Mouse (Mus musculus) midbrain, embryonic 16.5 days (tissue): Measurements from ENCODE around the gene Ccdc142. TPM values are rescaled to one million over a fixed set of nuclear protein-coding genes. Genes with fewer than 3 reads are reported as not detected.

Experiments
- ATAC-seq: fragments of 200-750 bp; cut with Nextera tagmentation; 2 replicates; pipeline ENCODE4 v1.8.0; 2017; ENCODE audit warnings: moderate TSS enrichment
- H3K27ac ChIP-seq: fragments of 300-500 bp; sonication (generic); 2 replicates; pipeline ENCODE4 v1.5.1; 2014; ENCODE audit warnings: mild to moderate bottlenecking, low read length, mixed read lengths
- H3K27me3 ChIP-seq: fragments of 300-500 bp; sonication (generic); 2 replicates; pipeline ENCODE4 v1.6.1; 2014; ENCODE audit warnings: low read depth, low read length, mixed read lengths; ENCODE audit not compliant: control insufficient read depth, insufficient read depth
- H3K36me3 ChIP-seq: fragments of 300-500 bp; sonication (generic); 2 replicates; pipeline ENCODE4 v1.6.1; 2014; ENCODE audit warnings: mild to moderate bottlenecking, low read length, moderate library complexity, mixed read lengths; ENCODE audit not compliant: control insufficient read depth, insufficient read depth
- H3K4me1 ChIP-seq: fragments of 300-500 bp; sonication (generic); 2 replicates; pipeline ENCODE4 v1.6.1; 2014; ENCODE audit warnings: mild to moderate bottlenecking, low read length, mixed read lengths; ENCODE audit not compliant: control insufficient read depth, insufficient read depth
- H3K4me2 ChIP-seq: fragments of 300-500 bp; sonication (generic); 2 replicates; pipeline ENCODE4 v1.6.1; 2014; ENCODE audit warnings: mild to moderate bottlenecking, low read length, mixed read lengths
- H3K4me3 ChIP-seq: fragments of 300-500 bp; sonication (generic); 2 replicates; pipeline ENCODE4 v1.5.1; 2014; ENCODE audit warnings: low read depth, mild to moderate bottlenecking, low read length, moderate library complexity, mixed read lengths
- H3K9ac ChIP-seq: fragments of 300-500 bp; sonication (generic); 2 replicates; pipeline ENCODE4 v1.6.1; 2014; ENCODE audit warnings: low read depth, low read length, mixed read lengths
- H3K9me3 ChIP-seq: fragments of 300-500 bp; sonication (generic); replicated peaks from 2 replicates; pipeline ENCODE4 v1.6.1; 2014; ENCODE audit warnings: mild to moderate bottlenecking, low read length, mixed read lengths; ENCODE audit not compliant: control insufficient read depth, poor library complexity, severe bottlenecking
- WGBS: fragments of 180-500 bp; shearing (Covaris S2); extraction: QIAGEN DNeasy Blood & Tissue Kit; methylation state at CpG from one replicate; pipeline ENCODE4 v1.1.7; 2014; 5-methylcytosine and 5-hydroxymethylcytosine counted together
- polyA plus RNA-seq: library from polyadenylated mRNA; unstranded; fragments of >200 nt; fragmentation: Nextera tagmentation; extraction: Ambion mirVana; gene quantifications from 2 replicates; pipeline ENCODE4 v1.2.1, GENCODE M21; 2015

The Ccdc142 gene
- polyA plus RNA-seq, 1 experiment from 2014 or later: 5.9 TPM

DNA sequence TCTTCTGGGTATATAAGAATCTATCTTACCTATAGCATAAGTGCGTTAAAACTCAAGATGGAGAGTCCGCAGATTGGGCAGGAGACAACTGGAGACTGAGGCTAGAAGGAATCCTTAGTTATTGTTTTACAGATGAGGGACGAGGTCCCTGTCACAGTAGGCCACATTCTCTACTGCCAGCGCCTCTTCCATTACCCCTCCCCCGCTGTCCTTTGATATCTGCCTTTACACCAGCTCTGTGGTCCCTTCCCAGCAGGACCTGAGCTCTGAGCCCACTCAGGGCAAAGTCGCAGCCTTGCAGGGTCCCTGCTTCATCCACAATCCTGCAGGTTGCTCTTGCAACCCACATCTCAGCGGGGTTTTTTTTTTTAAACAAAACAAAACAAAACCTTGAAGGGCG lies 33.2 kb upstream of the Ccdc142 start:
- ATAC-seq: no peak
- 7% methylated on average over 8 of the region's 8 CpGs for WGBS
- H3K9me3 ChIP-seq: no peaks in the 10 kb centered on the region
- no peaks in the 10 kb centered on the region for H3K36me3 ChIP-seq
- H3K4me3 ChIP-seq: no peak overlapping the region
- no peak overlapping the region for H3K4me2 ChIP-seq
- H3K27me3 ChIP-seq: peaks cover 83% of the 10 kb centered on the region
- H3K9ac ChIP-seq: no peak overlapping the region
- no peak overlapping the region for H3K27ac ChIP-seq
- H3K4me1 ChIP-seq: no peaks in the 10 kb centered on the region; the same call in 1 of the 2 replicates

DNA sequence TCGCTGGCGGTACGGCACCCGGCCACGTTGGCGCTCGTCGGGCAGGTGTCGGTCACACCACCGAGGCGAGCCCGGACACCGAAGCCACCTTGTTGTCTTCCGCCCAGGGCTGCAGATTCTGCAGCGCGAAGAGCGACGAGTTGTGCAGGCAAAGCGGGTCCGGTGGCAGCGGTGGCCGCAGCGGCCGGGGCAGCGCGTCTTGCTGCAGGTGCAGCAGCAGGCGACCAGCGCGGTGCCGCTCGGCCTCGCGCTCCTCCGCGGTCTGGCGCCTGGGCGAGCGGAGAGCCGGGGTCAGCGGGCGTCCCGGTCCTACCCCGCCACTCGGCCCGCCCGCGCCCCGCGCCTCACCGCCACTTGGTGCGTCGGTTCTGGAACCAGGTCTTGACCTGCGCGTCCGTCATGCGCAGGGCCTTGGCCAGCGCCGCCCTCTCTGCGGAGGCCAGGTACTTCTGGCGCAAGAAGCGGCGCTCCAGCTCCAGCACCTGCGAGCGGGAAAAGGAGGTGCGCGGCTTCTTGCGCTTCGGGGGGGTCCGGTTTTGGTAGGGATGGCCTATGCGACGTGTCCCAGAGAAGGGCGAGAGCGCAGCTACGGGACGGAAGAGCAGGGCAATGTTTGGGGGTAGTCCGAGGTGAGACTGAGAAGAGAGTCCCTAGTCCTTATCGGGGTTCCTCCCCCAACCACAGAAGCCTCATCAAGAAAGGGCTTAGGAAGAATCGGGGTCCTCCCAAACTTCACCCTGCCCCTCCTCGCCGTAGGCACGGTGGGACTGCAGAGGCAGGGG lies 32.5 kb upstream of the Ccdc142 start:
- H3K36me3 ChIP-seq: no peaks in the 10 kb centered on the region
- under 1% methylated on average over 77 of the region's 81 CpGs for WGBS
- no peaks in the 10 kb centered on the region; the same call in 1 of the 2 replicates for H3K4me1 ChIP-seq
- no peak for ATAC-seq
- H3K27me3 ChIP-seq: peaks cover 82% of the 10 kb centered on the region
- peak overlapping the region; percentile 22 for H3K4me3 ChIP-seq
- H3K9me3 ChIP-seq: no peaks in the 10 kb centered on the region
- H3K27ac ChIP-seq: no peak overlapping the region
- H3K4me2 ChIP-seq: peak overlapping the region; percentile 37
- no peak overlapping the region for H3K9ac ChIP-seq

DNA sequence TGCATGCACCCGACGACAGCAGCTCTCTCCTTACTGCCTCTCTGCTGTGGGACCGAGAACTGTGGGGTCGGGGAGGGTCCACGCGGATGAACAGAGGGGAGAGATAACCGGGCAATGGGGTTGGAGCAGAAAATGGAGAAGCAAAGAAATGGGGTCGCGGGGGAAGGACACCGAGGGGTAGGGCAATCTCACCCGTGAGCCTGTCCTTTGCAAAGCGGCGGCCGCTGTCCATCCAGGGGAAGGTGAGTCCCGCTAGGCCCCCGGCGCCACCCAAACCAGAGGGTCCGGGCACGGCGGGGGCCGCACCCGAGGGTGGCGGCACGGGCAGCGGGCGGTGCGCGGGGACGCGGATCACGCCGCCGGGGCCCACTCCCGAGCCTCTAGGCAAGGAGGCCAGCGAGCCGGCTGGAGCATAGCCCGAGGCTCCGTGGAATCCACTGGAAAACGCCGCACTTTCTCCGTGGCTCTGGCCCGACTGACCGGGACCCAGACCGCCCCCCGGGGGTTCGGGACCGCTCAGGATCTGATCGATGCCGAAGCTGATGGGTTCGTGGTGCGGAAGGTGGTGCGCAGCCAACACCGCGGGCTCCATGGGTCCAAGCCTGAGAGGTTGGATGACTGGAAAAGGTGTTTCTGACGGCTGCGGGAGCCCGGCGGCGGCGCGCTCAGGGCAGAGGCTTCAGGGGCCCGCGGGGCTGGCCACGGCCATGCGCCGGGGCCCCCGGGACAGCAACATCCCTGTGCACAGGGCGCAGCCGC lies 31.7 kb upstream of the Ccdc142 start:
- ATAC-seq: peak; percentile 56; the same call in 1 of the 2 replicates
- Histone ChIP-seq H3K4me1 (no peaks in the 10 kb centered on the region; the same call in 1 of the 2 replicates), H3K9me3 (no peaks in the 10 kb centered on the region), H3K36me3 (no peaks in the 10 kb centered on the region), H3K4me3 (no peak overlapping the region), H3K27ac (no peak overlapping the region), H3K4me2 (no peak overlapping the region), H3K27me3 (peaks cover 82% of the 10 kb centered on the region), H3K9ac (no peak overlapping the region)
- under 1% methylated on average over 62 of the region's 69 CpGs for WGBS

DNA sequence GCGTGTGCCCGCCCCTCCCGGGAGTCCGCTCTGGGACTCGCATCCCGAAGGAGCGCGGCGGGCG lies 31.3 kb upstream of the Ccdc142 start, which contains the start of gene Tlx2:
Gene Tlx2 (minus strand): TSS at position 47 of the 64 bp plus-strand sequence.
- Histone ChIP-seq H3K36me3 (no peaks in the 10 kb centered on the region), H3K4me2 (no peak within 1 kb of the TSS; the same call in 1 of the 2 replicates)
- ATAC-seq: no peak

DNA sequence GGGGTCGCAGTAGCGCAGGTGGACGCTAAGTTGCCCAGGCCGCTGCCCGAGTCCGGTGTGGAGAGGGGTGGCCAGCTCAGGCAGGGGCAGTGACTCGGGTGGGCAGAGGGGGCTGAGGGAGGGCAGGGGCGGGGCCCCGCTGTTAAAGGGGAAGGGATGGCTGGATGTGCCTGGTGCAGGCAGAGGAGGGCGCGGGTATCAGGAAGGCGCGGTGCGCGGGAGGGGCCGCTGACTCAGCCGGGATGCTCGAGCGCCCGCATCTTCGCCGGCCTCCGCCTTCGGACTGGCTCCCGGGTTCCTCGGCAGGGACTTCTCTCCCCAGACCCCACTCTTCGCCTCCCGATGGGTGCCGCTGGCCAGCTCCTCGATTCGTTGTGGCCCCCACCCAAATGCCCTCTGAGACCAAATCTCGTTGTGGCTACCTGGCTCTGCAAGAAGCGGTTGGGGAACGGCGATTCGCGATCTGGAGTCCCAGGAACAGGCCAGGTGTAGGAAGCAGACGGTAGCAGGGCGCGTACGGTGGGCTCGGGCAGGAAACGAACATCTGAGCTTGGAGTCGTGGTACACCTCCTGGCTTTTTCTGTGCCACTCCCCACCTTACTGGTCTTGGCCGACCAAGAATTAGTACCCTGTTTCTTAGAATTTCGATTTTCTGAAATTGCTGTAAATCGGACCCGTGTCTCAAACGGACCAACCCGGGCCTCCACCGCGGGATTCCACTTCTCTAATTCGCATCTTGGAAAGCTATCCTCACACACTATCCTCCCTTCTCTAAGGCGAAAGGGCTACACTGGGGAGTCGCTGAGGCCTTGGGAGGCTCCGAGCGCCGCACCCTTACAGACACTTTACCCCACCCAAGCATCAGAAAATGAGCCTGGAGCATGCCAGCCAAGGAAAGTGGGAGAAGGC lies 30.8 kb upstream of the Ccdc142 start:
- Histone ChIP-seq H3K9ac (no peak overlapping the region), H3K27me3 (peaks cover 82% of the 10 kb centered on the region), H3K4me3 (no peak overlapping the region), H3K36me3 (no peaks in the 10 kb centered on the region), H3K27ac (no peak overlapping the region), H3K4me2 (no peak overlapping the region), H3K9me3 (no peaks in the 10 kb centered on the region), H3K4me1 (no peaks in the 10 kb centered on the region; the same call in 1 of the 2 replicates)
- 0 out of 2 replicates have a peak, but pooled peaks have one; percentile 9 for ATAC-seq
- 1% methylated on average over 58 of the region's 58 CpGs for WGBS

More for the DNA sequence above, 31.3 kb upstream of the Ccdc142 start, which contains the start of gene Tlx2:
- no peaks in the 10 kb centered on the region; the same call in 1 of the 2 replicates for H3K4me1 ChIP-seq
- WGBS: 0% methylated on average over 10 of the region's 10 CpGs
- no peaks in the 10 kb centered on the region for H3K9me3 ChIP-seq
- H3K27me3 ChIP-seq: peaks cover 82% of the 10 kb centered on the region
- no peak within 1 kb of the TSS for H3K27ac ChIP-seq
- H3K4me3 ChIP-seq: peak within 1 kb of the TSS; percentile 22; the same call in 1 of the 2 replicates
- H3K9ac ChIP-seq: no peak within 1 kb of the TSS

DNA sequence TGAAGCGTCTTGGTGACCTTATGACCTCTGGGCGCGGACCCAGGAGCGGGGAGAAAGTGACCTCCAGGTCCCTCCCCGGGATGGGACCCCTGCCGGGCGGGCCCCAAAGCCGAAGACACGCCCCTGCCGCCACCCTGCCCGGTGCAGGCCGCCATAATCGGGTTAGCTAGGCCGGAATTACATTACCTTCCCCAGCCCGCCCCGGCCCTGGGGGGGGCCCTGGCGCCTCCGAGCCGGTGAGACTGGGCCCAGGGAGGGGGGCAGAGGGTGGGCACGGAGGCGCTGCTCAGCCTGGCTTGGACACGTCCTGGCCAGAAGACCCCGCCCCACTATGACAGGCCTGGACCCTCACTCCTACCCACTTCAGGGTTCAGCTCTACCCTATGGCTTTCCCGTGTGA lies 30.2 kb upstream of the Ccdc142 start:
- Histone ChIP-seq H3K9ac (no peak overlapping the region), H3K4me3 (no peak overlapping the region)
- 0% methylated on average over 24 of the region's 24 CpGs for WGBS

DNA sequence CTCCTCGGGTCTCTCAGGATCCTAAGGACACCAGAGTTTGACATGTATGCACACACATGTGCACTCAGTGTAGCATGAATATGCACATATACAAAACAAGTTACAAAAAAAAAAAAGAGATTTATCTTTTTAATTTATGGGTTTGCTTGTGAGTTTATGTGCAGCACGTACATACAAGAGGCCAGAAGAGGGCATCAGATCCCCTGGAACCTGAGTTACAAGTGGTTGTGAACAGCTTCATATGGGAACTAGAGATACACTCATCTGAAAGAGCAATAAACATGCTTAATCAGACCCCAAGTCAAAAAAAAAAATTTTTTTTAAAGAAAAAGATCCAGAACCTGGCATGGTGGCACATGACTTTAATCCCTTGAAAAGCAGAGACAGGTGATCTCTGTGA lies 26.4 kb upstream of the Ccdc142 start:
- ATAC-seq: no peak
- WGBS: 21% methylated on average over 2 of the region's 2 CpGs

More for the DNA sequence above, 30.2 kb upstream of the Ccdc142 start:
- no peak for ATAC-seq
- Histone ChIP-seq H3K9me3 (no peaks in the 10 kb centered on the region), H3K27ac (no peak overlapping the region), H3K36me3 (no peaks in the 10 kb centered on the region), H3K27me3 (peaks cover 80% of the 10 kb centered on the region), H3K4me2 (no peak overlapping the region), H3K4me1 (no peaks in the 10 kb centered on the region; the same call in 1 of the 2 replicates)

DNA sequence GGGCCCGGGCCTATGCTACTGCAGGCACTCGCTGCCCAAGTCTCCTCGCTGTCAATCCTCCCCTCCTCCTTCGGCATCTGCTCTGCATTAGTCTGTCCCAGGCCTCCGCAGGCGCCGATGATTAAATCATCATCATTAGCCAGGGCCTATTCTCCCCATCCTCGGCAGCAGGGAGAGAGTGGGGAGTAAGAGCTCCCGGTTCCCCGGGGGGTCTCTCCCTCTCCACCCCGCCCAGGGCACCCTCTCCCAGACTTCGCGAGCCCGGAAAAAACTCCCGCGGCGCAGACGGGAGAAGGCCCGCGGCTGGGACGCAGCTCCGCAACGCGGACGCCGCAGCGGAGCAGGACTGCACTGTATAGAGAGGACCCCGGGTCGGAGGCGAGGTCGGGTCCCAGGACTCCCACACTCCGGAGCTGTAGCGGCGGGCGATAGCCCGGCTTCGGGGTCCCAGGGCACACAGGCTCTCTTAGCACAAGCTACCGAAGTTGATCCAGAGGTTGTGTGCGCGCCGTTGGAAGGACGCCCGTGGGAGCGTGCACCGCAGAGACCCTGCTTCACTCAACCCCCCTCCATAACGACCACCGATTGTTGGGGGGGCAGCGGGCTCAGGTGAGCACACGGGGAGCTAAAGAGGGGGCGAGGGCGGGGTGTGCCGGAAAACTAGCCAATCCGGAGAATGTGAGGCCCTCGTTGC lies 23.6 kb upstream of the Ccdc142 start, which contains the start of gene Pcgf1:
Gene Pcgf1 (plus strand): TSS at position 240 of the 694 bp plus-strand sequence.
- peaks cover 40% of the 10 kb centered on the region for H3K27me3 ChIP-seq
- peak; percentile 95 for ATAC-seq
- 0 out of 2 replicates have a peak, but pooled peaks cover 4% of the 10 kb centered on the region for H3K36me3 ChIP-seq
- peaks cover 17% of the 10 kb centered on the region for H3K4me1 ChIP-seq
- WGBS: under 1% methylated on average over 54 of the region's 54 CpGs
- H3K27ac ChIP-seq: peak within 1 kb of the TSS; percentile 95
- peak within 1 kb of the TSS; percentile 97 for H3K4me2 ChIP-seq
- H3K9ac ChIP-seq: peak within 1 kb of the TSS; percentile 88
- peak within 1 kb of the TSS; percentile 79 for H3K4me3 ChIP-seq
- H3K9me3 ChIP-seq: no peaks in the 10 kb centered on the region

More for the DNA sequence above, 26.4 kb upstream of the Ccdc142 start:
- no peak overlapping the region for H3K27ac ChIP-seq
- H3K4me3 ChIP-seq: no peak overlapping the region
- H3K9ac ChIP-seq: no peak overlapping the region
- no peaks in the 10 kb centered on the region for H3K9me3 ChIP-seq
- H3K36me3 ChIP-seq: no peaks in the 10 kb centered on the region
- peaks cover 50% of the 10 kb centered on the region for H3K27me3 ChIP-seq
- peaks cover 17% of the 10 kb centered on the region for H3K4me1 ChIP-seq
- no peak overlapping the region for H3K4me2 ChIP-seq
